Mouse (Mus musculus) testis, postnatal 10 days (tissue): ENCODE data around the gene Mast1.

Source experiments
- DNase-seq: peaks from one replicate; pipeline ENCODE4 v3.0.0; 2021; ENCODE audit warnings: low spot score

Mast1 gene

DNA sequence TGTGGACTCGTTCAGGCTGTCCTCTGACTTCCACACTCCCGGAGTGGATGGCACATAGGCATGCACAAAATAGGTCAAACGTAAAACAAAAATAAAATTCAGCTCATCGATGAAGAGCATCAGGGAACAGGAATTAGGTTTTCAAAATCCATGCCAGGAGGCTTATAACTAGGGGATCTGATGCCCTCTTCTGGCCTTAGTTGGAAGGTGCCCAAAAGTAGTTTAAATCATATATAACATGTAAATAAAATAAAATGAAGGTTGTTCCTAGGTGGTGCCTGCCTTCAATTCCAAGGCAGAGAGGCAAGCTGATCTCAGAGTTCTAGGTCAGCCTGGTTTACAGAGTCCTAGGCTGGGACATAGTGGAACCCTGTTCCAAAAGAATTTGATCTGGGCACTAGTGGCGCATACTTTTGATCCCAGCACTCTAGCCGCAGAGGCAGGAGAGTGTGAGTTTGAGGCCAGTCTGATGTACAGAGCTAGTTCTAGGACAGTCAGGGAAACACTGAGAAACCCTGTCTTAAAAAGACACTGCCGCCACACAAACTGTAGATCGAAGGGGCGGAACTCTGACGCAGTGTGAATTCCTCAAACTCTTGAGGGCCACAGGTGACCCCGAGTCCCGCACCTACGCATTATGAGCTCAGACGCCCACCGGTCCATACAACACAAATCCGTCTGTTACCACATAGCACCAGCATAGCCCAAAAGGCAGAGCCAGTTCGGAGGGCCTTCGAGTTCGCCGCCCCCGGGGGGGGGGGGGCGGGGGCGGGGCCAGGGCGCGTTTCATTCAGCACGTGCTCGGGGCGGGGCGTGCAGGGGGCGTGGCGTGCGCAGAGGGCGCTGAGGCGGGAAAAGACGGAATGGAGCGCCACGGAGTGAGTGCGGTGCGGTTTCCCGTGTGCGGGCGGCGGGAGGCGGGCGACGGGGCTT is 65.5 kb downstream of the Mast1 start, which contains the start of gene Syce2:
Syce2 (plus strand) TSS at position 736 of the 933 bp plus-strand sequence.
- DNase-seq = peak; percentile 96
